In genomic region chr4:124193059-124193721, GRCm38 (mm10) we compare ENCODE assay signal across 22 mouse cellular contexts.
DNase-seq lines count a peak whose midpoint lies in the region; ATAC-seq lines count a peak whose summit lies in the region.
"Had no signal": no experiment of that assay in that cellular context is flagged by ENCODE, and none has a peak within 500 bp of the region (broad histone marks: within the 10 kb centered on the region; RNA-seq: fewer than 3 reads in every experiment).

No protein-coding gene starts in this region.

- H3K4me1 ChIP-seq in forebrain, embryonic 14.5 days (ENCODE audit: control insufficient read depth, insufficient read depth, low read length): peaks cover 10% of the 10 kb centered on the region; the same call in 1 of the 2 replicates
- H3K4me1 ChIP-seq in forebrain, embryonic 12.5 days: peaks cover 19% of the 10 kb centered on the region
- peaks cover 21% of the 10 kb centered on the region for H3K4me1 ChIP-seq in midbrain, embryonic 14.5 days (ENCODE audit: control insufficient read depth, insufficient read depth, low read length)

- ATAC-seq in forebrain, embryonic 14.5 days: peak; percentile 75
- ATAC-seq in forebrain, embryonic 12.5 days (ENCODE audit: low FRiP score): no peak
- no peak for ATAC-seq in midbrain, embryonic 14.5 days (ENCODE audit: low FRiP score, low TSS enrichment)
- no peak for ATAC-seq in monocyte, adult 5-6 weeks (replicated peaks; ENCODE audit: insufficient number of reproducible peaks, low FRiP score, low TSS enrichment, poor library complexity, severe bottlenecking)
- ATAC-seq: liver, postnatal 0 days had no signal

- H3K4me3 ChIP-seq in forebrain, embryonic 14.5 days (ENCODE audit: low read depth, low read length): no peak overlapping the region
- no peak overlapping the region for H3K4me3 ChIP-seq in forebrain, embryonic 12.5 days (replicated peaks)
- no peak overlapping the region for H3K4me3 ChIP-seq in midbrain, embryonic 14.5 days (replicated peaks; ENCODE audit: low read depth, low read length)

- H3K9me3 ChIP-seq in forebrain, embryonic 14.5 days (replicated peaks; ENCODE audit: control insufficient read depth, low read length): no peaks in the 10 kb centered on the region
- no peaks in the 10 kb centered on the region for H3K9me3 ChIP-seq in forebrain, embryonic 12.5 days
- H3K9me3 ChIP-seq in midbrain, embryonic 14.5 days (ENCODE audit: control insufficient read depth, low read length): no peaks in the 10 kb centered on the region
- H3K9me3 ChIP-seq: G1E had no signal

- H3K27me3 ChIP-seq in forebrain, embryonic 14.5 days (replicated peaks; ENCODE audit: control insufficient read depth, insufficient read depth, low read length): no peaks in the 10 kb centered on the region; the same call in 1 of the 2 replicates
- peaks cover 37% of the 10 kb centered on the region for H3K27me3 ChIP-seq in forebrain, embryonic 12.5 days
- 0 out of 2 replicates have a peak, but pooled peaks cover 5% of the 10 kb centered on the region for H3K27me3 ChIP-seq in midbrain, embryonic 14.5 days (ENCODE audit: control insufficient read depth, insufficient read depth, low read length)

- WGBS in forebrain, embryonic 14.5 days: 43% methylated on average over 15 of the region's 15 CpGs
- WGBS in forebrain, embryonic 12.5 days: 58% methylated on average over 15 of the region's 15 CpGs
- WGBS in midbrain, embryonic 14.5 days: 42% methylated on average over 15 of the region's 15 CpGs

- H3K9ac ChIP-seq in forebrain, embryonic 14.5 days (ENCODE audit: low read length): no peak overlapping the region
- no peak overlapping the region for H3K9ac ChIP-seq in forebrain, embryonic 12.5 days
- H3K9ac ChIP-seq in midbrain, embryonic 14.5 days (replicated peaks; ENCODE audit: low read length): no peak overlapping the region
- H3K9ac ChIP-seq: liver, postnatal 0 days had no signal

- peak; percentile 77 for DNase-seq in forebrain, embryonic 14.5 days (ENCODE audit: low spot score)
- DNase-seq in layer of hippocampus, adult 9-11 months: peak; percentile 21
- no peak for DNase-seq in layer of hippocampus, postnatal 25 days (ENCODE audit: extremely low spot score in 1 of 2, low spot score in 1 of 2)
- peak; percentile 33 for DNase-seq in brain, adult 2 months (ENCODE audit: low read depth, low spot score)
- peak; percentile 79 for DNase-seq in midbrain, embryonic 14.5 days
- no peak for DNase-seq in thymus, postnatal 25 days
- DNase-seq: adrenal gland, postnatal 14 days; cerebellum, adult 18-20 months; cerebellum, postnatal 25 days; embryo, embryonic 11 days; gastrocnemius, postnatal 10 days; heart, adult 18-20 months; heart, postnatal 36 days; kidney, adult 8-10 months; kidney, postnatal 14 days; layer of hippocampus, postnatal 36 days; liver, postnatal 0 days; lung, postnatal 10 days; right cerebral cortex, postnatal 25 days had no signal

- H3K36me3 ChIP-seq in forebrain, embryonic 14.5 days (ENCODE audit: control insufficient read depth, insufficient read depth, low read length): no peaks in the 10 kb centered on the region
- H3K36me3 ChIP-seq in forebrain, embryonic 12.5 days (replicated peaks): no peaks in the 10 kb centered on the region
- no peaks in the 10 kb centered on the region for H3K36me3 ChIP-seq in midbrain, embryonic 14.5 days (ENCODE audit: control insufficient read depth, insufficient read depth, low read length)
- H3K36me3 ChIP-seq: G1E had no signal

- no peak overlapping the region for H3K4me2 ChIP-seq in forebrain, embryonic 14.5 days (ENCODE audit: low read length)
- H3K4me2 ChIP-seq in forebrain, embryonic 12.5 days: no peak overlapping the region
- no peak overlapping the region for H3K4me2 ChIP-seq in midbrain, embryonic 14.5 days (ENCODE audit: low read length)

- H3K27ac ChIP-seq in forebrain, embryonic 14.5 days (ENCODE audit: low read depth, low read length): no peak overlapping the region
- H3K27ac ChIP-seq in forebrain, embryonic 12.5 days: no peak overlapping the region
- peak overlapping the region; percentile 68 for H3K27ac ChIP-seq in midbrain, embryonic 14.5 days (replicated peaks; ENCODE audit: low read depth, low read length)

Comparison
In these comparisons a context has a peak if more than half of its experiments do, and no peak if none do; other contexts are left out.
1. DNase-seq: peak in forebrain, embryonic 14.5 days (single experiment), layer of hippocampus, adult 9-11 months (single experiment), brain, adult 2 months (single experiment) and midbrain, embryonic 14.5 days (single experiment); none in layer of hippocampus, postnatal 25 days (0 of 2) and thymus, postnatal 25 days (single experiment).